Comparison of ENCODE assay signal across 7 mouse cellular contexts in the genomic region with DNA sequence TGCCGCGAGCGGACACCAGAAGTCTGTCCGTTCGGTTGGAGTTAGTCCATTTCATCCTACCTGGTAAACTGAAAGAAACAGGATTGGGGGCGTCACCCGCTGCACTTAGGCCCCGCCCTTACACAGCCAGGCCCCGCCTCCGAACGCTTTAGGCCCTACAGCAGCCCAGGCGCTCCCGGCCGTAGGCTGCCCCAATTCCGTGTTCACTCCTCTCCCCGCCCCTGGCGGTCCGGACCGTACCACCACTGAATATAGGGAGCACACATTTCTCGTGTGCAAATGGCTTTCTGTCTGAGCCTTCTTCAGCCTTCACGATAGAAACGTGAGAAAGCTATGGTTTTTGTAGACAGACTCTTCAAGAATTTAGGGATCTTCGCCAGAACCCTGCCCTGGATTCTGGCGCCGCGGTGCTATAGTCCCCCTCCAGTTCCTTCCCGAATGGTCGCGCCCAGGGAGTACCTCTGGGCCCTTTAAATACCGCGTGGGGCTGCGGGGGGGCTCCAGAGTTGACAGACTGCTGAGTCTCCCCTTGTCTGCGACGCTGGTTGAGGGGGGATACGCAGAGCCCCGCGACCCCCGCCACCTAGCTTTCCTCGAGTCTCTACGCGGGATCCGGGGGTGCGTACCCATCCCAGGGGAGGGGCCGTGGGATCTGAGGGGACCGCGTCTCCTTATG. TPM values are rescaled to one million over a fixed set of nuclear protein-coding genes. Genes with fewer than 3 reads are reported as not detected.
DNase-seq lines count a peak whose midpoint lies in the region; ATAC-seq lines count a peak whose summit lies in the region.

A gene (plus strand): TSS at position 232 of the 676 bp plus-strand sequence.

- intact Hi-C loops in gastrocnemius, postnatal 36 days (cut with DNase I): no loop called here
- intact Hi-C loops in left cerebral cortex, postnatal 25 days (cut with DNase I): loop anchor here (5.0 kb wide), 2 partner anchors 44 to 59 kb away; a partner anchor contains a TSS

- peak within 1 kb of the TSS; percentile 70 for H3K27ac ChIP-seq in intestine, embryonic 15.5 days
- H3K27ac ChIP-seq in midbrain, embryonic 10.5 days (replicated peaks): peak within 1 kb of the TSS; percentile 94

- ATAC-seq in intestine, embryonic 15.5 days: peak; percentile 99

- H3K4me3 ChIP-seq in intestine, embryonic 15.5 days (replicated peaks): peak within 1 kb of the TSS; percentile 91
- peak within 1 kb of the TSS; percentile 87 for H3K4me3 ChIP-seq in midbrain, embryonic 10.5 days

- no peaks in the 10 kb centered on the region for H3K27me3 ChIP-seq in intestine, embryonic 15.5 days (replicated peaks)
- H3K27me3 ChIP-seq in midbrain, embryonic 10.5 days (ENCODE audit: low read depth, poor library complexity, severe bottlenecking): peaks cover 17% of the 10 kb centered on the region

- no peaks in the 10 kb centered on the region for H3K9me3 ChIP-seq in intestine, embryonic 15.5 days
- no peaks in the 10 kb centered on the region for H3K9me3 ChIP-seq in midbrain, embryonic 10.5 days (replicated peaks)

- DNase-seq in adrenal gland, adult 2 months: peak; percentile 96
- peak; percentile 89 for DNase-seq in embryo, embryonic 11.5 days (ENCODE audit: low read depth, low spot score)
- peak; percentile 91 to 95 for DNase-seq in gastrocnemius, postnatal 36 days
- DNase-seq in left cerebral cortex, postnatal 25 days (ENCODE audit: low spot score in 2 of 2): peak; percentile 92 to 95
- peak; percentile 89 for DNase-seq in midbrain, embryonic 10.5 days (ENCODE audit: low spot score)
- DNase-seq in right cerebral cortex, postnatal 4 days: peak; percentile 84

- H3K4me2 ChIP-seq in intestine, embryonic 15.5 days (replicated peaks): peak within 1 kb of the TSS; percentile 94

- H3K9ac ChIP-seq in intestine, embryonic 15.5 days: peak within 1 kb of the TSS; percentile 60

- no peaks in the 10 kb centered on the region for H3K36me3 ChIP-seq in intestine, embryonic 15.5 days
- H3K36me3 ChIP-seq in midbrain, embryonic 10.5 days: no peaks in the 10 kb centered on the region

- WGBS in intestine, embryonic 15.5 days: under 1% methylated on average over 46 of the region's 46 CpGs
- WGBS in midbrain, embryonic 10.5 days: under 1% methylated on average over 46 of the region's 46 CpGs

- 0 out of 2 replicates have a peak, but pooled peaks cover 7% of the 10 kb centered on the region for H3K4me1 ChIP-seq in intestine, embryonic 15.5 days (replicated peaks)
- H3K4me1 ChIP-seq in midbrain, embryonic 10.5 days: peaks cover 20% of the 10 kb centered on the region; the same call in 1 of the 2 replicates

RNA-seq across cellular contexts. Expression of the gene that starts here (rescaled TPM):
- 10 to 100 TPM; 35.0 to 41.7 TPM for total RNA-seq in adrenal gland, adult 2 months (2021)
- 35.9 and 48.1 TPM in 2 replicates for polyA plus RNA-seq in adrenal gland, adult 2 months (2012; rRNA removed)
- 10 to 100 TPM; 55.9 to 65.8 TPM for total RNA-seq in gastrocnemius, postnatal 36 days (2021)
- 10.6 and 11.6 TPM in 2 replicates for polyA plus RNA-seq in intestine, embryonic 15.5 days (2015; fragmentation: Nextera tagmentation; extraction: Ambion mirVana)
- 10 to 100 TPM; 20.7 to 24.2 TPM for total RNA-seq in left cerebral cortex, postnatal 25 days (2021)
- 2.8 and 5.8 TPM in 2 replicates for polyA plus RNA-seq in midbrain, embryonic 10.5 days (2016; fragmentation: Nextera tagmentation; extraction: Ambion mirVana)

Comparison
In these comparisons a context has a peak if more than half of its experiments do, and no peak if none do; other contexts are left out.
1. Peak in every context shown above with its lines: DNase-seq, ATAC-seq, H3K4me3 ChIP-seq and H3K27ac ChIP-seq.